Mouse (Mus musculus) liver, embryonic 16.5 days (tissue): ENCODE measurements around the gene Ptpro. TPM values are rescaled to one million over a fixed set of nuclear protein-coding genes. Genes with fewer than 3 reads are reported as not detected.

ENCODE experiments used
- ATAC-seq: fragments of 200-750 bp; cut with Nextera tagmentation; 2 replicates; pipeline ENCODE4 v1.8.0; 2017; ENCODE audit warnings: low read depth, mild to moderate bottlenecking, moderate number of reproducible peaks, moderate library complexity
- H3K27ac ChIP-seq: fragments of 300-500 bp; sonication (generic); 2 replicates; pipeline ENCODE4 v1.5.1; 2014; ENCODE audit warnings: mild to moderate bottlenecking, low read length
- H3K27me3 ChIP-seq: fragments of 300-500 bp; sonication (generic); 2 replicates; pipeline ENCODE4 v1.6.1; 2014; ENCODE audit warnings: low read depth, low read length, mixed read lengths; ENCODE audit not compliant: control insufficient read depth, insufficient read depth
- H3K36me3 ChIP-seq: fragments of 300-500 bp; sonication (generic); 2 replicates; pipeline ENCODE4 v1.6.1; 2014; ENCODE audit warnings: mild to moderate bottlenecking; ENCODE audit not compliant: control insufficient read depth, insufficient read depth
- H3K4me1 ChIP-seq: fragments of 300-500 bp; sonication (generic); 2 replicates; pipeline ENCODE4 v1.6.1; 2014; ENCODE audit warnings: low read depth, low read length, mixed read lengths; ENCODE audit not compliant: control insufficient read depth
- H3K4me2 ChIP-seq: fragments of 300-500 bp; sonication (generic); 2 replicates; pipeline ENCODE4 v1.6.1; 2014; ENCODE audit warnings: low read depth, low read length, mixed read lengths
- H3K4me3 ChIP-seq: fragments of 300-500 bp; sonication (generic); 2 replicates; pipeline ENCODE4 v1.5.1; 2014; ENCODE audit warnings: low read depth, mild to moderate bottlenecking, low read length
- H3K9ac ChIP-seq: fragments of 300-500 bp; sonication (generic); 2 replicates; pipeline ENCODE4 v1.6.1; 2014; ENCODE audit warnings: low read depth, low read length
- H3K9me3 ChIP-seq: fragments of 300-500 bp; sonication (generic); replicated peaks from 2 replicates; pipeline ENCODE4 v1.6.1; 2016; ENCODE audit warnings: low read length; ENCODE audit not compliant: control insufficient read depth
- whole genome bisulfite sequencing: fragments of 180-500 bp; shearing (Covaris S2); extraction: QIAGEN DNeasy Blood & Tissue Kit; methylation state at CpG from one replicate; pipeline ENCODE4 v1.1.7; 2014; ENCODE audit not compliant: insufficient replicate concordance; 5-methylcytosine and 5-hydroxymethylcytosine counted together
- polyA plus RNA-seq: library from polyadenylated mRNA; unstranded; fragments of >200 nt; fragmentation: Nextera tagmentation; extraction: Ambion mirVana; gene quantifications from 2 replicates; pipeline ENCODE4 v1.2.1, GENCODE M21; 2015

Gene Ptpro
- polyA plus RNA-seq, 1 experiment from 2014 or later = 1.3 TPM

- no peaks in the 10 kb centered on the region for H3K9me3 ChIP-seq
- no peaks in the 10 kb centered on the region for H3K27me3 ChIP-seq
- H3K36me3 ChIP-seq = no peaks in the 10 kb centered on the region
- no peak overlapping the region for H3K27ac ChIP-seq
- no peak overlapping the region for H3K4me2 ChIP-seq
- H3K4me3 ChIP-seq = no peak overlapping the region
- WGBS = 22% methylated on average over 6 of the region's 6 CpGs
- no peak for ATAC-seq
- H3K4me1 ChIP-seq = peaks cover 25% of the 10 kb centered on the region
- no peak overlapping the region for H3K9ac ChIP-seq
Observed at GRCm38 (mm10) chr6:137316358-137316757, 64.2 kb downstream of the Ptpro start.

- no peaks in the 10 kb centered on the region for H3K9me3 ChIP-seq
- no peak overlapping the region for H3K9ac ChIP-seq
- no peaks in the 10 kb centered on the region for H3K27me3 ChIP-seq
- H3K4me3 ChIP-seq = no peak overlapping the region
- ATAC-seq = peak; percentile 89
- H3K27ac ChIP-seq = peak overlapping the region; percentile 73
- no peaks in the 10 kb centered on the region for H3K36me3 ChIP-seq
- H3K4me1 ChIP-seq = peaks cover 25% of the 10 kb centered on the region
- 0 out of 2 replicates have a peak overlapping the region, but pooled peaks have one; percentile 5 for H3K4me2 ChIP-seq
- 29% methylated on average over 6 of the region's 6 CpGs for WGBS
Observed at GRCm38 (mm10) chr6:137317509-137317908, 65.4 kb downstream of the Ptpro start.

- peaks cover 25% of the 10 kb centered on the region for H3K4me1 ChIP-seq
- no peak overlapping the region for H3K4me3 ChIP-seq
- no peak overlapping the region for H3K9ac ChIP-seq
- H3K27ac ChIP-seq = peak overlapping the region; percentile 73
- no peaks in the 10 kb centered on the region for H3K36me3 ChIP-seq
- no peaks in the 10 kb centered on the region for H3K9me3 ChIP-seq
- H3K27me3 ChIP-seq = no peaks in the 10 kb centered on the region
- 76% methylated on average over 12 of the region's 12 CpGs for WGBS
- ATAC-seq = no peak
- H3K4me2 ChIP-seq = no peak overlapping the region
Observed at GRCm38 (mm10) chr6:137318242-137318861, 66.2 kb downstream of the Ptpro start.

GRCm38 (mm10) chr6:137319658-137320057 is 67.5 kb downstream of the Ptpro start:
- no peak overlapping the region for H3K9ac ChIP-seq
- no peak overlapping the region for H3K4me3 ChIP-seq
- H3K36me3 ChIP-seq = no peaks in the 10 kb centered on the region
- H3K9me3 ChIP-seq = no peaks in the 10 kb centered on the region
- no peaks in the 10 kb centered on the region for H3K27me3 ChIP-seq
- peak overlapping the region; percentile 13; the same call in 1 of the 2 replicates for H3K27ac ChIP-seq
- ATAC-seq = peak; percentile 70
- H3K4me2 ChIP-seq = peak overlapping the region; percentile 13; the same call in 1 of the 2 replicates
- 8% methylated on average over 1 of the region's 1 CpGs for WGBS
- H3K4me1 ChIP-seq = peaks cover 24% of the 10 kb centered on the region

- H3K9ac ChIP-seq = no peak overlapping the region
- no peak overlapping the region for H3K4me3 ChIP-seq
- no peak overlapping the region for H3K4me2 ChIP-seq
- WGBS = 70% methylated on average over 9 of the region's 9 CpGs
- H3K27me3 ChIP-seq = no peaks in the 10 kb centered on the region
- H3K4me1 ChIP-seq = no peaks in the 10 kb centered on the region
- H3K27ac ChIP-seq = no peak overlapping the region
- H3K36me3 ChIP-seq = no peaks in the 10 kb centered on the region
- no peak for ATAC-seq
- H3K9me3 ChIP-seq = no peaks in the 10 kb centered on the region
Observed at GRCm38 (mm10) chr6:137327718-137328117, 75.6 kb downstream of the Ptpro start.

- Histone ChIP-seq H3K27ac (no peak overlapping the region), H3K4me3 (no peak overlapping the region), H3K9me3 (no peaks in the 10 kb centered on the region), H3K4me2 (no peak overlapping the region), H3K9ac (no peak overlapping the region), H3K27me3 (no peaks in the 10 kb centered on the region), H3K36me3 (no peaks in the 10 kb centered on the region), H3K4me1 (no peaks in the 10 kb centered on the region)
- ATAC-seq = no peak
- WGBS = 64% methylated on average over 4 of the region's 4 CpGs
Observed at GRCm38 (mm10) chr6:137328228-137328627, 76.1 kb downstream of the Ptpro start.

- Histone ChIP-seq H3K36me3 (no peaks in the 10 kb centered on the region), H3K27me3 (no peaks in the 10 kb centered on the region), H3K4me1 (no peaks in the 10 kb centered on the region), H3K9me3 (no peaks in the 10 kb centered on the region), H3K4me2 (no peak overlapping the region), H3K9ac (no peak overlapping the region), H3K27ac (no peak overlapping the region), H3K4me3 (no peak overlapping the region)
- WGBS = 68% methylated on average over 5 of the region's 5 CpGs
- no peak for ATAC-seq
Observed at GRCm38 (mm10) chr6:137330782-137331181, 78.7 kb downstream of the Ptpro start.

- WGBS = 65% methylated on average over 3 of the region's 3 CpGs
- ATAC-seq = no peak
- Histone ChIP-seq H3K4me3 (no peak overlapping the region), H3K36me3 (no peaks in the 10 kb centered on the region), H3K9me3 (no peaks in the 10 kb centered on the region), H3K9ac (no peak overlapping the region), H3K4me2 (no peak overlapping the region), H3K27ac (no peak overlapping the region), H3K4me1 (no peaks in the 10 kb centered on the region), H3K27me3 (no peaks in the 10 kb centered on the region)
Observed at GRCm38 (mm10) chr6:137331826-137332225, 79.7 kb downstream of the Ptpro start.

GRCm38 (mm10) chr6:137339071-137339470 is 87.0 kb downstream of the Ptpro start:
- no peak overlapping the region for H3K9ac ChIP-seq
- H3K27ac ChIP-seq = no peak overlapping the region
- no peaks in the 10 kb centered on the region for H3K9me3 ChIP-seq
- no peak for ATAC-seq
- no peak overlapping the region for H3K4me3 ChIP-seq
- no peak overlapping the region for H3K4me2 ChIP-seq
- no peaks in the 10 kb centered on the region for H3K36me3 ChIP-seq
- WGBS = 33% methylated on average over 4 of the region's 4 CpGs
- H3K27me3 ChIP-seq = no peaks in the 10 kb centered on the region
- H3K4me1 ChIP-seq = no peaks in the 10 kb centered on the region
